Mouse (Mus musculus) fat pad, adult 2 months (tissue): ENCODE data around the gene 6430550D23Rik.
"Not testable (repeated sequence)": the region's sequence is repeated elsewhere in the genome, so short reads cannot be mapped to it uniquely, and the experiment has no call there.

Experiments used
- DNase-seq: peaks from one replicate; pipeline ENCODE4 v3.0.0-alpha.2; 2011; ENCODE audit warnings: low read depth, low spot score; ENCODE audit errors: extremely low read depth

The 6430550D23Rik gene

DNA sequence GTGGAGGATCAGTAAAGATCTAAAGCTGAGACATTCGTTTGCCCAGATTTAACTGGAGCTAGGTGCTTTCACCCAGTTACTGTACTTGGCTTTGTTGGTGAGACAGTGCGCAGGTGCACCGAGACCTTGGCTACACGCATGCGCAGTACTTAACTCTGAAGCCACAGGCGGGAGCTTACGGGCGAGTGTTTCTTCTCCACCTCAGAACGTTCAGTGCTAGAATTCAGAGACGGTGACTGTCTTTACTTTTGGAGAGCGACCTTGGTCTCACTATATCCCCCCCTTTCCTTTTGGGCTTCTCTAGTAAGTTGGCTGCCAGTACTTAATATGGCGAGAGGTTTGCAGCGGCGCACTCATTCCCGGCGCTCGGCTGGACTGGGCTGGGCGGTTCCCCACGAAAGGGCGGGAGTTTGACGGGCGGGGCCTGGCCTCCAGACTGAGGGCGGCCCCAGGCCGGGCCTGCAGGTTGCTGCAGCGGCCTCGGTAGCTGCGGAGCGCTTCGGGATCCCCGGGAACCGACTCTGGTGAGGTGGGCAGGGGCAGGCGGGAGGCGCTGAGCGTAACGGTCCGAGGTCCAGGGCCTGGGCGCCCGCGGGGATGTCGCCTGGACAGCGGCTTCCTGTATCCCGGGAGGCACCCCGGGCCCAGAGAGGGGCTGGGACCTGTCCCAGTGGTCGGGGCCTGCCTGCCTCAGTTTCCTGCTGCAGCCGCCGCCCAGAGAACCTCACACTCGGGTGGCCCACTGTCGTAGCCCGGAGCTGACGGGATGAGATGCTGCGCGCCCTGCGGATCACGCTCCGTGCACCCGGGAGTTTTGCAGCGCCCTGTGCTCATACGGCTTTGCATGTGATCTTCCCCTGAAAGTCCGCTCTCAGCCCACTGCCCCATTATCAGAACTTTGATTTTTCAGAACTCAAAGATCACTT, 51.4 kb downstream of the 6430550D23Rik start, which contains the start of gene Cep250:
Cep250 (plus strand) TSS at position 325 of the 926 bp plus-strand sequence.
- DNase-seq: no peak

- DNase-seq: no peak
These were observed 55.8 kb downstream of the 6430550D23Rik start for GRCm38 (mm10) chr2:155952006-155952405.

DNA sequence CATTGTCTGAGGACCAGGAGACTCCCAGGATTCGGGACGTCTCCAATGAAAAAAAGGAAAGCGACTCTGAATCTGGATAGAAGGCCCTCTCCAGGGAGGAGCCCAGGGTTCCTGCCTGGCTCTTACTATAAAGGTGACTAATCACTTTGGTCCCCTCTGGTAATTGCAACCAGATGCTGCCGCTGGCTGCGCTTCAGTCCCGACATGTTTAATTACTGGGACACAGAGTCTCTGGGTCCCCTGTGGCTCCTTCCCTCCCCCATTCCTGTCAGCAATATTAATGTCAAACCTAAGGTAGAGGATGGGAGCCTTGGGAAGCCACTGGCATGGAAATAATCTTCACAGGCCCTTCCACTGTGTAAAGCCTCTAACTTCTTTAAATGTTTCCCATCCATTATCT, 58.4 kb downstream of the 6430550D23Rik start:
- no peak for DNase-seq

GRCm38 (mm10) chr2:155947390-155948002, 60.3 kb downstream of the 6430550D23Rik start:
- DNase-seq: no peak

GRCm38 (mm10) chr2:155946499-155946898, 61.3 kb downstream of the 6430550D23Rik start:
- DNase-seq: no peak

- no peak for DNase-seq
These were observed 61.7 kb downstream of the 6430550D23Rik start for GRCm38 (mm10) chr2:155946069-155946468.

DNA sequence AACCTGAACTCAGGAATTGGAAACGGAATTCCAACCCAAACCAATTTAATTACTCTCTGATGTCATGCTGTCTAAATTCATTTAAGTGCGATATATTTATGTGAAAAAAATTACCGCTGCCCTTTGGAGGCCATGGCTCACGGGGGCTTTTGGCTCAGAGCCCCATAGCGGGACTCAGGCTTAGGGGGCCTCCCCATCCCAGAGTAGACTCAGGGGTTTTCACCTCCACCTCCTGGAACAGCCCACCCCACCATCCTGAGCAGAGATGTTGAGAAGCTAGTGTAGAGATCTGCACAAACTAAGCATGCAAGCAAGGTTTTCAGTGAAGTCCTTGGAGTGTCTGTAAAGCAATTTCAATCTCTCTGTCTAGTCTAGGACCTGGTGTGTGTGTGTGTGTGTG, 62.2 kb downstream of the 6430550D23Rik start:
- DNase-seq: no peak

- DNase-seq: no peak
These were observed 62.7 kb downstream of the 6430550D23Rik start, which contains the start of gene Gdf5 for GRCm38 (mm10) chr2:155945124-155945523. Gene Gdf5, minus strand, starts transcription at chr2:155945367.

DNA sequence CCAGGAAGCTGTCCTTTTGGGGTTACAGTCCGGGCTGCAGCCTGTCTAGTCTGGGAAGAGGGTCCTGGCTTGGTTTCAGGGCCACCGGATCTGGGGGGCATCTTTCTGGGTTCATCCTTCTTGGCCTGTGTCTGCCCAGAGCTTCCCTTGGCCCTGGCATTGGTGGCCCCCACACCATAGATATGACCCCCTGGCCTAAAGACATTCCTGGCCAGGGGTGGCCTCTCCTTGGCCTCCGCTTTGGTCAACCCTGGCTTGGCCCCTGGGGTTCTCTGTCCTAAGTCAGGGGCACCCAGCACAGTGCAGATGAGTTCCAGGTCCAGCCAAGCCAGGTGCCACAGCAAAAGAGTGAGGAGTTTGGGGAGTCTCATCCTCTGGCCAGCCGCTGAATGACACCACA, 63.1 kb downstream of the 6430550D23Rik start:
- no peak for DNase-seq

- no peak for DNase-seq
These were observed 64.3 kb downstream of the 6430550D23Rik start for GRCm38 (mm10) chr2:155943463-155943862.

DNA sequence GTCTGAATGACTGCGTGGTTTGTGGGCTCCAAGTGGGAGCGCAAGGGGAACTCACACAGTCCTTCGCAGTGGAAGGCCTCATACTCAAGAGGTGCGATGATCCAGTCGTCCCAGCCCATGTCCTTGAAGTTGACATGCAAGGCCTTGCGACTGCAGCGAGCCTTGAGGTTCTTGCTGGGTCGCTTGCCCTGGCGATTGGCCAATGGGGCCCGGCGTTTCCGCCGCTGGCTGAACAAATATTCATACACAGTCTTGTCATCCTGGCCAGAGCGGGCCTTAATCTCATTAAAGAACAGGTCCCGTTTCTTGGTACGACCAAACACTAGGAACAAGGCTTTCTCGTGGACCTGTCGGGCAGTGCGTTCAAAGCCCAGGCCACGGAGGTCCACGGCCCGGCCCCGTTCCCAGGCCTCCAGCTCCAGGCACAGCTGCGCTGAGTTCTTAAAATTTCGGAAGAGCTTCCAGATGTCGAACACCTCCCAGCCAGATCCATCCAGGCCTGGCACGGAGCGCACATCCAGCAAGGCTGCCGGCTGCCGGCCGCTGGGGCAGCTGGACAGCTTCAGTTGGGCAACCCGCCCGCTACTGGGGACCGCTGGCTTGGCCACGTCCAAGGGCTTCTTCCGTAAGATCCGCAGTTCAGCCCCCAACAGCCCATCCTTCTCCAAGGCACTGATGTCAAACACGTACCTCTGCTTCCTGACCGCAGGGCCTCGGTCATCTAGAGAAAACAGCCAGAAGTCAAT, 65.9 kb downstream of the 6430550D23Rik start:
- no peak for DNase-seq

DNA sequence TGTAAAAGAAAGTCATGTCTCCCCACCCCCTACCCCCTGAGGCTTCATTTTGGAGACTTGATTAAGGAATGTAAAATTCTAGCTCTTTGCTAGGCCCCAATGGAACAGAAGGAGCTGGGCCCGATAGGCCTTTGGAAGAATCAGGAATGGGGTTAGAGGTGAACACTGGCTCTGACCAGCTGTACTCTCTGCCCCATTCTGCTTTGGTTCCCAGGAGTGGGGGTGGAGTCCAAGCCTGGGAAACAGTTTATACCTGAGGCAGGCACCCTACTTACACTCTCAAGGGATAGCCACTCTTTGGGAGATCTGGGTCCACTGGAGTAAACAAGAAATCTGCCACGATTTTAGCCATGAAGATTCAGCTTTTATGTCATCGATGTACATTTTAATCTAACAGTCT, 67.1 kb downstream of the 6430550D23Rik start, which contains the start of gene Gm15557:
Gm15557 (plus strand) TSS at position 48 of the 400 bp plus-strand sequence.
- no peak for DNase-seq

DNA sequence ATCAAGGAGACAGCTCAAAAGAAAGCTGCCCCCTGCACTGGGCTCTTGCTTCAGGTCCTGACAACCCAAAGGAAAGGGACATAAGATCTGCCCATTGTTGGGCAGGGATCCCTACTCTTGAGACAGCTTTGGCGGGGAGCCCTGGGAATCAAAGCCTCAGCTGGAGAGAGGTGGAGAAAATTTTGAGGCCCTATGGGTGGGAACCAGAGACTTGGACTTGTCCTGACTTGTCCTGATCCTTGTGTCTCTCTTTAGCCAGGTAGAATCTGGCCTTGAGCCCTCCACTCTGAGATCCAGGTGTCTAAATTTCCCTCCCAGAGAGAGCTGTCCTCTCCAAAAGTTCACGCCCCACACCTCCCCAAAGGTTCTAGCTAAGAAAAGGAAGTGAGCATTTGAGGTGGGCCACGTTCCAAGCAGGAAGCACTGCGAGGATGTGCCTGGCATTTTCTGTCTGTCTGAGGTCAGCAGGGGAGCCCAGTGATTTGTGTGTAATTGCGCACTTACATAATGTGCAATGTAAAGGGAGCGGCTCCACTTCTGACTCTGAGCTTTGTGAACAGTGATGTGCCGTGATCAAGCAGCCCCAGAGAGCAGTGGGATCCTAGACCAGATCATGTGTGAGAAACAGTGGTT, 67.8 kb downstream of the 6430550D23Rik start:
- DNase-seq: peak; percentile 90

GRCm38 (mm10) chr2:155929531-155930442, 78.0 kb downstream of the 6430550D23Rik start, which contains the start of gene Uqcc1:
Gene Uqcc1, minus strand, starts transcription at chr2:155930310.
- DNase-seq: no peak

DNA sequence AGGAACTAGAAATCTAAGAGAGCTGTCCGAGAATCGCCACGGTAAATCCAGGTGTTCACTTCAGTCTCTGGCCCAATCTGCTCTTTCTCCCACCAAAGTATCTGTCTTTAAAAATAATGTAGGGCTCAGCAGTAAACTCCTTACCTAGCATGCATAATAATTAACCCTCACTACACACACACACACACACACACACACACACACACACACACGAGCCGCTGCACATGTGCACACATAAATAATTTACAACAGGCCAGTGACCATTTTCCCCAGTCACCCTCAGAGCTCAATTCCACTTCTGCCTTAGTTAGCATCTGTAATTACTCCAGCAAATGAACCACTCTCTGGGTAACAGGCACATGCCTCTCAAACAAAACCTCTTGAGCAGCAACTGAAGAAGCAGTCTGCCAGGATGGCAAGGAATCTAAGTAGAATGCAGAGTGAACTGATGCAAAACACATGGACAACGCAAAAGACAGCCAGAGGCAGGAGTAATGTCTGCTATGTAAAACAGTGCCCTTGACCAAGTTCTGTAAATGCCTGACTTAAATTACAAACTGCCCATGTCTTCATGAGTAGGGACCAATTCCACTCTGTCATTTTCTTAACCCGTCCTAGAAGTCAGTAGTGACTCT, 78.9 kb downstream of the 6430550D23Rik start:
- no peak for DNase-seq

GRCm38 (mm10) chr2:155925213-155925612, 82.6 kb downstream of the 6430550D23Rik start:
- not testable (repeated sequence) for DNase-seq
